Mouse (Mus musculus) lung, postnatal 0 days (tissue): ENCODE measurements at regions not wholly inside any gene's neighbourhood (a gene's known extent, or its start where the extent isn't known, plus 50 kb on each side); places are given as distances from the start of the nearest gene placed in this dataset.

Experiments
- CTCF ChIP-seq: IDR thresholded peaks from 2 replicates; pipeline ENCODE4 v1.5.1; 2016; ENCODE audit warnings: antibody characterized with exemption, mild to moderate bottlenecking
- EP300 ChIP-seq: IDR thresholded peaks from 2 replicates; pipeline ENCODE4 v1.6.1; 2016; ENCODE audit warnings: antibody characterized with exemption, mild to moderate bottlenecking, control low read depth

DNA sequence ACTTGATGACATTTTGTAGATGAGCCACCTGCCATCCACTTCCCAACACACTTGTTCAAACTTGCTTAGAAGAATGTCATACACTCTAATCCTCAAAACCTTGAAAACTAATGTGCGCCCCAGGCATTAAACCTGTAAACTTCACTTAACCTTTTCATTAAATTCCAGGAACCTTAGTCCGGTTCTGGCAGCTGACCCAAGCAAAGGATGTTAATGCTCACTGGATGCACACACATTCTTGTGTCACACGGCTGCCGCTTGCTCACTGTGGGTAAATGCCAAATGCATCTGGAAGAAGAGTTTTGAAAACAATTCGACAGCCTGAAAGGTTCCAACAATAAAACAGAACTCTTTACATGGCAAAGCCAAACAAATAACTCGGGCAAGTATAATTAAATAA lies 235.0 kb upstream of the BC052040 start:
- TF ChIP-seq CTCF (no peak), EP300 (no peak)
